Mouse (Mus musculus) liver, embryonic 16.5 days (tissue): ENCODE data around the gene Myl7. TPM values are rescaled to one million over a fixed set of nuclear protein-coding genes. Genes with fewer than 3 reads are reported as not detected.
A peak's percentile ranks its signal among the peaks of the same experiment; 100 is the strongest.
"Not testable (repeated sequence)": the region's sequence is repeated elsewhere in the genome, so short reads cannot be mapped to it uniquely, and the experiment has no call there.

Source experiments
- ATAC-seq: fragments of 200-750 bp; cut with Nextera tagmentation; 2 replicates; pipeline ENCODE4 v1.8.0; 2017; ENCODE audit warnings: low read depth, mild to moderate bottlenecking, moderate number of reproducible peaks, moderate library complexity
- H3K27ac ChIP-seq: fragments of 300-500 bp; sonication (generic); 2 replicates; pipeline ENCODE4 v1.5.1; 2014; ENCODE audit warnings: mild to moderate bottlenecking, low read length
- H3K27me3 ChIP-seq: fragments of 300-500 bp; sonication (generic); 2 replicates; pipeline ENCODE4 v1.6.1; 2014; ENCODE audit warnings: low read depth, low read length, mixed read lengths; ENCODE audit not compliant: control insufficient read depth, insufficient read depth
- H3K36me3 ChIP-seq: fragments of 300-500 bp; sonication (generic); 2 replicates; pipeline ENCODE4 v1.6.1; 2014; ENCODE audit warnings: mild to moderate bottlenecking; ENCODE audit not compliant: control insufficient read depth, insufficient read depth
- H3K4me1 ChIP-seq: fragments of 300-500 bp; sonication (generic); 2 replicates; pipeline ENCODE4 v1.6.1; 2014; ENCODE audit warnings: low read depth, low read length, mixed read lengths; ENCODE audit not compliant: control insufficient read depth
- H3K4me2 ChIP-seq: fragments of 300-500 bp; sonication (generic); 2 replicates; pipeline ENCODE4 v1.6.1; 2014; ENCODE audit warnings: low read depth, low read length, mixed read lengths
- H3K4me3 ChIP-seq: fragments of 300-500 bp; sonication (generic); 2 replicates; pipeline ENCODE4 v1.5.1; 2014; ENCODE audit warnings: low read depth, mild to moderate bottlenecking, low read length
- H3K9ac ChIP-seq: fragments of 300-500 bp; sonication (generic); 2 replicates; pipeline ENCODE4 v1.6.1; 2014; ENCODE audit warnings: low read depth, low read length
- H3K9me3 ChIP-seq: fragments of 300-500 bp; sonication (generic); replicated peaks from 2 replicates; pipeline ENCODE4 v1.6.1; 2016; ENCODE audit warnings: low read length; ENCODE audit not compliant: control insufficient read depth
- WGBS: fragments of 180-500 bp; shearing (Covaris S2); extraction: QIAGEN DNeasy Blood & Tissue Kit; methylation state at CpG from one replicate; pipeline ENCODE4 v1.1.7; 2014; ENCODE audit not compliant: insufficient replicate concordance; 5-methylcytosine and 5-hydroxymethylcytosine counted together
- polyA plus RNA-seq: library from polyadenylated mRNA; unstranded; fragments of >200 nt; fragmentation: Nextera tagmentation; extraction: Ambion mirVana; gene quantifications from 2 replicates; pipeline ENCODE4 v1.2.1, GENCODE M21; 2015

The Myl7 gene
- polyA plus RNA-seq, 1 experiment from 2014 or later, result 4.8 TPM

GRCm38 (mm10) chr11:5899286-5899685, 704 bp upstream of the Myl7 start:
- Histone ChIP-seq H3K4me2 (no peak overlapping the region), H3K9ac (no peak overlapping the region), H3K27ac (no peak overlapping the region), H3K4me3 (no peak overlapping the region), H3K27me3 (peaks cover 58% of the 10 kb centered on the region), H3K9me3 (no peaks in the 10 kb centered on the region), H3K36me3 (no peaks in the 10 kb centered on the region), H3K4me1 (peaks cover 17% of the 10 kb centered on the region)
- WGBS, result 81% methylated on average over 10 of the region's 10 CpGs
- ATAC-seq, result no peak

- ATAC-seq, result no peak
- no peak overlapping the region for H3K27ac ChIP-seq
- no peak overlapping the region for H3K4me2 ChIP-seq
- no peak overlapping the region for H3K9ac ChIP-seq
- WGBS, result 15% methylated on average over 10 of the region's 10 CpGs
- no peaks in the 10 kb centered on the region for H3K36me3 ChIP-seq
- no peaks in the 10 kb centered on the region for H3K9me3 ChIP-seq
- peaks cover 53% of the 10 kb centered on the region for H3K27me3 ChIP-seq
- H3K4me3 ChIP-seq, result no peak overlapping the region
- peaks cover 28% of the 10 kb centered on the region for H3K4me1 ChIP-seq
These were observed 743 bp downstream of the Myl7 start for GRCm38 (mm10) chr11:5897839-5898238.

DNA sequence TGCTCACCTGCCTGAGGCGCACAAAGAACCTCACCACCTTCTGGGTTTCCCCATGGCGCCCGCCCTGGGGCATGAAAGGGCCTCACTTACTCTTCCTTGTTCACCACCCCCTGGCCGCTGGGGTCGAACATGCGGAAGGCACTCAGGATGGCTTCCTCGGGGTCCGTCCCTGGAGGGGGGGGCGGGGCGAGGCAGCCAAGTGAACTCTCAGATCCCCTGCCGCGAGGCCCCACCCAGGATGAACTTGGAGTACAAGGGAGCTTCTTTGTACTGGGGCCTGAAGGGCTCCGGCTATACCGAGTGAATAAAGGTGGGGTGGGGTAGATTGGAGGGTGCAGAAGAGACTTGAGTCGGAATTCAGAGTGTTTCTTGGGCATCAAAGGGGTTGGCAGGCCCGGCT, 1.4 kb downstream of the Myl7 start:
- Histone ChIP-seq H3K27ac (no peak overlapping the region), H3K9me3 (no peaks in the 10 kb centered on the region), H3K4me2 (no peak overlapping the region), H3K36me3 (no peaks in the 10 kb centered on the region), H3K9ac (no peak overlapping the region), H3K4me1 (peaks cover 34% of the 10 kb centered on the region), H3K4me3 (no peak overlapping the region), H3K27me3 (peaks cover 47% of the 10 kb centered on the region)
- WGBS, result 8% methylated on average over 16 of the region's 16 CpGs
- ATAC-seq, result no peak

DNA sequence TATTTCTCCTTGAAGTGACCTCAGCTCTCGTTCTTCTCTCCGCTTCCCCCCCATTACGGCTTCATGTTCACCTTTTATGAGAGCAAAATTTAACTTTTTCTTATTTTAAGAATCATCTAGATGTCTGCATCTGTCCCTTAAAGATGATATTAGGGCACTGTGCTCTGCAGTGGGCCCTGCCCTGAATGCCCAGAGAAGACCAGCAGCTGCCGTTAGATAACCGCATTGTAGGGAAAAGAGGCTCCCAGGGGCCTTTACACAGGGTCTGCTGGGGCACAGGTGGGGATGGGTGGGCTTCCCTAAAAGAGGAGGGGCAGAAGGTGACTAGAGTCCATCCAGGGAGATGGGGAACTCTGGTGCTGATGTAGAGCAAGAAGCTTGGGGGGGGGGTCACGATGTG, 4.8 kb downstream of the Myl7 start:
- WGBS, result 57% methylated on average over 6 of the region's 6 CpGs
- peak; percentile 20; the same call in 1 of the 2 replicates for ATAC-seq
- H3K4me3 ChIP-seq, result no peak overlapping the region
- H3K9ac ChIP-seq, result no peak overlapping the region
- H3K9me3 ChIP-seq, result no peaks in the 10 kb centered on the region
- no peaks in the 10 kb centered on the region for H3K36me3 ChIP-seq
- H3K4me1 ChIP-seq, result peaks cover 39% of the 10 kb centered on the region
- peaks cover 22% of the 10 kb centered on the region for H3K27me3 ChIP-seq
- H3K27ac ChIP-seq, result peak overlapping the region; percentile 22; the same call in 1 of the 2 replicates
- 0 out of 2 replicates have a peak overlapping the region, but pooled peaks have one; percentile 13 for H3K4me2 ChIP-seq

DNA sequence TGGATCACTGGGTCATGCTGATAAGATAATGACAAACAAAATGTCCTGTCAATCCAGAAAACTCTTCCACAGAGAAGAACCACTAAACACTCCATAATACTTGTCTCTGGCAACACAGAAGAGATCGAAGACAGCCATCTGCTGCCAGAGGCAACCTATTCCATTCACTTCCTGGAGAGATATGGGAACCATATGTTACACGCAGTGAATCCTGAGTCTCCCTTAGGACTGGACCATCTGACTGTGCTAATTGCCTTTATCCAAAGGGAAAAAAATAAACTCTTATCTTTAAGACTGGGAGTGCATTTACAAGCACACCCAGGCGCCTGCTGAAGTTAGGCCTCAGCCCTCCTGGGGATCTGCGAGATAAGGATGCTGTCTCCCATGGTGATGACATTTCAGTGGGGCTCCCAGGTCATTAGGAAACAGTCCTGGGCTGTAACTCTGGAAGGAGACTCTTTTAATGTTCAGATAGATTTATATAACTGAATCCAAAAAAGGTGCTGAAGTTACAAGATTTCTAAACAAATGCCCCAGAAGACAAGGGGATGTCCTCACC, 5.7 kb downstream of the Myl7 start:
- peaks cover 31% of the 10 kb centered on the region for H3K4me1 ChIP-seq
- H3K4me3 ChIP-seq, result no peak overlapping the region
- peak overlapping the region; percentile 56 for H3K27ac ChIP-seq
- H3K36me3 ChIP-seq, result no peaks in the 10 kb centered on the region
- 27% methylated on average over 4 of the region's 4 CpGs for WGBS
- peaks cover 17% of the 10 kb centered on the region for H3K27me3 ChIP-seq
- no peak overlapping the region for H3K9ac ChIP-seq
- peak overlapping the region; percentile 38 for H3K4me2 ChIP-seq
- no peaks in the 10 kb centered on the region for H3K9me3 ChIP-seq
- peak; percentile 89 for ATAC-seq

DNA sequence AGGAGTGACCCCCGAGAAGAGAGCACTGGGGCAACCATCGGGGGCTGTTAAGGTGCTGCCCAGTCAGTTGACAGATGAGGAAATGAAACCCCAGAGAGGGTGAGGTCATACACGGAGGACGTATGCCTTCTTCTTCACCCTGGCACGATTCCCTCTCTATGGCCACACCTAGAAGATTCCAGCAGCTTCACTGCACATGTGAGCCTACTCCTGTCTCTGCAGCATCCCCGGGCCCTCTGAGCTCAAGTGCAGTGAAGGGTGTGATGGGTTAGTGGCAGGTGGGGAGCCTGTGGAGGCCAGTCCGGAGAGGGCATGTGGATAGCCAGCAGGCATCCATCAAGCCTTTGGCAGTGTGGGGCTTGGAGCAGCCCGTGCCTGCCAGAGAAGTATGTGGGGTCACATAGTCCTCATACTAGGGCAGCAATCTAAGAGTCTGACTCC, 6.4 kb downstream of the Myl7 start:
- Histone ChIP-seq H3K9me3 (no peaks in the 10 kb centered on the region), H3K4me2 (no peak overlapping the region), H3K27me3 (peaks cover 10% of the 10 kb centered on the region), H3K4me3 (no peak overlapping the region), H3K36me3 (no peaks in the 10 kb centered on the region), H3K27ac (peak overlapping the region; percentile 56; the same call in 1 of the 2 replicates), H3K4me1 (peaks cover 26% of the 10 kb centered on the region), H3K9ac (no peak overlapping the region)
- no peak for ATAC-seq
- 46% methylated on average over 8 of the region's 8 CpGs for WGBS

DNA sequence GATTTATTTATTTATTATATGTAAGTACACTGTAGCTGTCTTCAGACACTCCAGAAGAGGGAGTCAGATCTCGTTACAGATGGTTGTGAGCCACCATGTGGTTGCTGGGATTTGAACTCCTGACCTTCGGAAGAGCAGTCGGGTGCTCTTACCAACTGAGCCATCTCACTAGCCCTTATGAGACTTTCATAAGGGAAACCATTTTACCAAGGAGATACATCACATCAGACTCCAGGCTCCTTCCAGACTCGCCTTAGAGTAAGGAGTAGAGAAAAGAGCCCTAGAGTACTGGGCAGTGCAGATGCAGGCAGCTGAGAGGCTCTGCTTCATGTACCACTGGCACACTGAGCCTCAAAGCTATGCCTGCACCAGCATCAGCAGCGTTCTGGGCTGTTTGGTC, 10.0 kb downstream of the Myl7 start:
- H3K4me1 ChIP-seq, result peaks cover 14% of the 10 kb centered on the region
- not testable (repeated sequence) for H3K9me3 ChIP-seq, H3K27me3 ChIP-seq, ATAC-seq, H3K36me3 ChIP-seq, H3K27ac ChIP-seq, H3K4me2 ChIP-seq, H3K9ac ChIP-seq, H3K4me3 ChIP-seq
- 61% methylated on average over 4 of the region's 5 CpGs for WGBS

DNA sequence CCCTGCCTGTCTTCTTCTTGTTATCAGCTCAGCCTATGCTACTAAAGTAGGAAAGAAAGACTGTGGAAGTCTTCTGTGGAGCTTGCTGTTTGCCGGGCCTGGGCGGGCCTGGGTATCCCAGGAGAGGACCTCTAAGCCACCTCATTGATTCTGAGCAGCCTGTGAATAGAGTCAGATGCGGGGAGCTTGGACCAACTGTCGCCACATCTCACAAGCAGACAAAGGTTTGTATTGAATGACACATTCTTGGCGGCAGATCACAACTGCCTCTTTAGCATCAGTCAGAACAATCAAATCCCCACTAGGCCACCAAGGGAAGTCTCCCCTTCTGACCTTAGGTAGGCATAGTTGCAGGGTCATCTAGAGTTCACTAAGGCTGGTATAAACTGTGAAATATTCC, 11.3 kb downstream of the Myl7 start:
- Histone ChIP-seq H3K9ac (no peak overlapping the region), H3K4me2 (no peak overlapping the region), H3K27me3 (no peaks in the 10 kb centered on the region), H3K36me3 (no peaks in the 10 kb centered on the region), H3K27ac (no peak overlapping the region), H3K4me1 (peaks cover 5% of the 10 kb centered on the region), H3K9me3 (no peaks in the 10 kb centered on the region), H3K4me3 (no peak overlapping the region)
- 65% methylated on average over 5 of the region's 5 CpGs for whole genome bisulfite sequencing
- no peak for ATAC-seq

DNA sequence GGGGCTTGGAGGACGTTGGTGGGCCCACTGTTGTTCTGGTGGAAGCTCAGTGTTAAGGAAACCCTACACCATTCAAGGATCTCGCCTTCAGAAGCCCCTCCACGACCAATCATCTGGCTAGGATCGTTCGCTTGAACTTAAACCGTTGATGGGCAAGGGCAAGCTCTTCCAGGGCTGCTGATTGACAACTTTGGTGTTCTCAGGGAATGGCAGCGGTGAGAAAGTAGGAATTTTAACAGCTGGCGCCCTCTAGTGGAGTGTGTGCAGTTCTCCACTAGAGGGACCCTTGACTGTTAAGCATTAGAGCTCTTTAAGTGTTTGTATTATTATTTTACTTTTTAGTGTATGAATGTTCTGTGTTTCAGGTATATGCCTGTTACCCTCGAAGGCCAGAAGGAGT, 12.4 kb downstream of the Myl7 start:
- Histone ChIP-seq H3K4me2 (no peak overlapping the region), H3K27me3 (no peaks in the 10 kb centered on the region)
- WGBS, result 14% methylated on average over 9 of the region's 9 CpGs

More for the DNA sequence above, 12.4 kb downstream of the Myl7 start:
- no peaks in the 10 kb centered on the region for H3K9me3 ChIP-seq
- ATAC-seq, result no peak
- H3K9ac ChIP-seq, result no peak overlapping the region
- H3K27ac ChIP-seq, result no peak overlapping the region
- H3K4me3 ChIP-seq, result no peak overlapping the region
- no peaks in the 10 kb centered on the region; the same call in 1 of the 2 replicates for H3K4me1 ChIP-seq
- no peaks in the 10 kb centered on the region for H3K36me3 ChIP-seq
